Mouse (Mus musculus) layer of hippocampus, adult 18-20 months (tissue): ENCODE results near the gene Mcl1. TPM values are rescaled to one million over a fixed set of nuclear protein-coding genes. Genes with fewer than 3 reads are reported as not detected.
"Not testable (repeated sequence)": the region's sequence is repeated elsewhere in the genome, so short reads cannot be mapped to it uniquely, and the experiment has no call there.

Experiments
- DNase-seq, 2 experiments: peaks; one replicate each; pipeline ENCODE4 v3.0.0; 2022; ENCODE audit warnings: low spot score in 2 of 2
- long read RNA-seq: library from polyadenylated mRNA; stranded (forward); transcript quantifications from one replicate; pipeline ENCODE4 v2.0.0, GENCODE M21; 2021
- total RNA-seq, 2 experiments: library from RNA; stranded (reverse); gene quantifications; 2 replicates each; pipeline ENCODE4 v1.2.3; 2021

Gene Mcl1
- total RNA-seq, result 10 to 100 TPM; 56.9 to 62.7 TPM
- long read RNA-seq, transcript Mcl1-201 (3 exons, 3,418 nt), result major isoform, 48 of 55 reads
- long read RNA-seq, partial matches to known transcripts, result 3 of 55 reads
- long read RNA-seq, other reads (novel, unspliced or antisense), result 4 of 55 reads

- peak; percentile 89 to 94 for DNase-seq
Measured at GRCm38 (mm10) chr3:95658236-95658867, at the start of gene Mcl1. Gene Mcl1, plus strand, starts transcription at chr3:95658788.

GRCm38 (mm10) chr3:95609195-95609594 lies 49.4 kb upstream of the Mcl1 start:
- no peak for DNase-seq

- DNase-seq, result no peak
Measured at GRCm38 (mm10) chr3:95613996-95614395, 44.6 kb upstream of the Mcl1 start.

- DNase-seq, result no peak
Measured at GRCm38 (mm10) chr3:95618511-95618910, 40.1 kb upstream of the Mcl1 start.

- DNase-seq, result no peak
Measured at GRCm38 (mm10) chr3:95621241-95621640, 37.3 kb upstream of the Mcl1 start.

GRCm38 (mm10) chr3:95622421-95622820 lies 36.2 kb upstream of the Mcl1 start:
- DNase-seq, result not testable (repeated sequence)

- no peak for DNase-seq
Measured at GRCm38 (mm10) chr3:95623551-95623950, 35.0 kb upstream of the Mcl1 start.

GRCm38 (mm10) chr3:95623991-95624515 lies 34.5 kb upstream of the Mcl1 start:
- not testable (repeated sequence) for DNase-seq

GRCm38 (mm10) chr3:95624628-95625503 lies 33.7 kb upstream of the Mcl1 start, which contains the start of gene Ensa:
Gene Ensa, plus strand, starts transcription at chr3:95624993.
- DNase-seq, result peak; percentile 99 to 100

- peak; percentile 86 for DNase-seq
Measured at GRCm38 (mm10) chr3:95627763-95628162, 30.8 kb upstream of the Mcl1 start.

GRCm38 (mm10) chr3:95629755-95630154 lies 28.8 kb upstream of the Mcl1 start:
- peak; percentile 84 to 85 for DNase-seq

- DNase-seq, result no peak
Measured at GRCm38 (mm10) chr3:95630856-95631255, 27.7 kb upstream of the Mcl1 start.

- DNase-seq, result no peak
Measured at GRCm38 (mm10) chr3:95631304-95631703, 27.3 kb upstream of the Mcl1 start.

GRCm38 (mm10) chr3:95632648-95633588 lies 25.7 kb upstream of the Mcl1 start:
- no peak for DNase-seq

GRCm38 (mm10) chr3:95635636-95636035 lies 23.0 kb upstream of the Mcl1 start:
- DNase-seq, result no peak

GRCm38 (mm10) chr3:95636072-95636471 lies 22.5 kb upstream of the Mcl1 start:
- DNase-seq, result no peak

GRCm38 (mm10) chr3:95639694-95640093 lies 18.9 kb upstream of the Mcl1 start:
- no peak for DNase-seq

- DNase-seq, result no peak
Measured at GRCm38 (mm10) chr3:95643097-95643496, 15.5 kb upstream of the Mcl1 start.

- DNase-seq, result no peak
Measured at GRCm38 (mm10) chr3:95645313-95646235, 13.0 kb upstream of the Mcl1 start.

GRCm38 (mm10) chr3:95648016-95648415 lies 10.6 kb upstream of the Mcl1 start:
- no peak for DNase-seq
